Mouse (Mus musculus) adrenal gland, adult (tissue): Measurements from ENCODE around the gene Zdhhc24.
"Not testable (repeated sequence)": the region's sequence is repeated elsewhere in the genome, so short reads cannot be mapped to it uniquely, and the experiment has no call there.

Source experiments
- DNase-seq, 2 experiments: peaks; one replicate each; pipeline ENCODE4 v3.0.0; 2022 to 2023; ENCODE audit warnings: low spot score in 1 of 2; ENCODE audit not compliant: inconsistent age in 2 of 2

The Zdhhc24 gene

GRCm38 (mm10) chr19:4878405-4879323 is at the start of gene Zdhhc24:
Zdhhc24 (plus strand) TSS chr19:4878668.
- peak; percentile 96 to 99 for DNase-seq

GRCm38 (mm10) chr19:4829156-4829555 is 49.3 kb upstream of the Zdhhc24 start:
- DNase-seq, result peak; percentile 50 to 86

GRCm38 (mm10) chr19:4833977-4834376 is 44.5 kb upstream of the Zdhhc24 start:
- peak; percentile 71 to 81 for DNase-seq

- DNase-seq, result peak; percentile 47 to 81
Measured at GRCm38 (mm10) chr19:4836096-4836495, 42.4 kb upstream of the Zdhhc24 start.

- no peak for DNase-seq
Measured at GRCm38 (mm10) chr19:4837049-4837448, 41.4 kb upstream of the Zdhhc24 start.

GRCm38 (mm10) chr19:4838526-4839140 is 39.8 kb upstream of the Zdhhc24 start:
- peak in 1 of 2 experiments; percentile 68 for DNase-seq

- DNase-seq, result peak; percentile 97 to 98
Measured at GRCm38 (mm10) chr19:4839149-4839548, 39.3 kb upstream of the Zdhhc24 start, which contains the start of the genes Ccs and Ccdc87. Ccs (minus strand) TSS chr19:4839332. Ccdc87 (plus strand) TSS chr19:4839366.

GRCm38 (mm10) chr19:4840848-4841247 is 37.6 kb upstream of the Zdhhc24 start:
- no peak for DNase-seq

- DNase-seq, result no peak
Measured at GRCm38 (mm10) chr19:4842611-4843010, 35.9 kb upstream of the Zdhhc24 start.

GRCm38 (mm10) chr19:4845846-4846245 is 32.6 kb upstream of the Zdhhc24 start:
- peak in 1 of 2 experiments; percentile 61 for DNase-seq

GRCm38 (mm10) chr19:4847490-4847889 is 31.0 kb upstream of the Zdhhc24 start:
- peak in 1 of 2 experiments; percentile 78 for DNase-seq

- DNase-seq, result no peak
Measured at GRCm38 (mm10) chr19:4849800-4850199, 28.7 kb upstream of the Zdhhc24 start.

GRCm38 (mm10) chr19:4850281-4850680 is 28.2 kb upstream of the Zdhhc24 start:
- no peak for DNase-seq

- DNase-seq, result peak; percentile 95 to 97
Measured at GRCm38 (mm10) chr19:4854552-4855469, 23.7 kb upstream of the Zdhhc24 start, which contains the start of gene Ctsf. Ctsf (plus strand) TSS chr19:4855130.

GRCm38 (mm10) chr19:4855470-4855820 is 23.0 kb upstream of the Zdhhc24 start:
- DNase-seq, result no peak

- peak; percentile 80 to 87 for DNase-seq
Measured at GRCm38 (mm10) chr19:4855951-4856350, 22.5 kb upstream of the Zdhhc24 start.

- peak; percentile 29 to 48 for DNase-seq
Measured at GRCm38 (mm10) chr19:4859081-4859480, 19.4 kb upstream of the Zdhhc24 start.

GRCm38 (mm10) chr19:4863048-4863447 is 15.4 kb upstream of the Zdhhc24 start:
- DNase-seq, result peak in 1 of 2 experiments; percentile 27

GRCm38 (mm10) chr19:4865147-4865546 is 13.3 kb upstream of the Zdhhc24 start:
- DNase-seq, result peak; percentile 61 to 68

- not testable (repeated sequence) for DNase-seq
Measured at GRCm38 (mm10) chr19:4874613-4875012, 3.9 kb upstream of the Zdhhc24 start.

- no peak for DNase-seq
Measured at GRCm38 (mm10) chr19:4876241-4876640, 2.2 kb upstream of the Zdhhc24 start.
